Mouse (Mus musculus) megakaryocyte, adult 5-6 weeks (primary cell): Measurements from ENCODE around the gene Zbtb16. TPM values are rescaled to one million over a fixed set of nuclear protein-coding genes. Genes with fewer than 3 reads are reported as not detected.

Experiments used
- ATAC-seq: 2 replicates; pipeline ENCODE4 v1.8.0; 2016; ENCODE audit warnings: mild to moderate bottlenecking, inconsistent platforms; ENCODE audit not compliant: poor library complexity, severe bottlenecking
- total RNA-seq, 2 experiments: library from RNA; stranded (forward) in 1 of 2; stranded (reverse) in 1 of 2; fragments of 153-499, 151-499 nt in 1 of 2; fragments of 221-1000, 200-1000 nt in 1 of 2; gene quantifications; 2 replicates each; pipeline versions ENCODE4 v1.2.3 to v1.2.4; 2015 to 2017

The Zbtb16 gene
- total RNA-seq, 2 experiments from 2014 or later, result 1.9 to 2.2 TPM

GRCm38 (mm10) chr9:48773130-48773529, 62.9 kb downstream of the Zbtb16 start:
- ATAC-seq, result no peak

GRCm38 (mm10) chr9:48771504-48771903, 64.5 kb downstream of the Zbtb16 start:
- ATAC-seq, result peak; percentile 31; the same call in 1 of the 2 replicates

GRCm38 (mm10) chr9:48768965-48769364, 67.1 kb downstream of the Zbtb16 start:
- ATAC-seq, result no peak

- ATAC-seq, result no peak
Observed at GRCm38 (mm10) chr9:48767666-48768432, 68.2 kb downstream of the Zbtb16 start.

- ATAC-seq, result no peak
Observed at GRCm38 (mm10) chr9:48765927-48766326, 70.1 kb downstream of the Zbtb16 start.

DNA sequence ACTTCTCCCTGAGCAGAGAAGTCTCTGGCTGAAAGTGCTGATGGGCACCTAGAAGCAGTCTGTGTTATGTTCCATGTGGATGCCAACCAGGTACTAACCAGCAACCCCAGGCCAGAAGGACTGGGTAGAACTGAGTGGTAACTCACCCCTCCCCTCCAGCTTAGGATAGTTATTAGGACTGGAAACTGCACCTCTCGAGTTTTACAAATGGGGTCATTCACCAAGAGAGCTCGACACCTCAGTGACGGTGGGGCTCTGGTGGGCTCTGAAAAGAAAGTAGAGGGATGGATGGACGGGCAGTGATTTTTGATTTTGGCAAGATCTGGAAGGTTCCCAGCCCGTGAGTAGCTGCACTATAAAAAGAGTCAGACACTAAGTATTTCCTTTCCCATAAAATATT, 71.7 kb downstream of the Zbtb16 start:
- ATAC-seq, result no peak

DNA sequence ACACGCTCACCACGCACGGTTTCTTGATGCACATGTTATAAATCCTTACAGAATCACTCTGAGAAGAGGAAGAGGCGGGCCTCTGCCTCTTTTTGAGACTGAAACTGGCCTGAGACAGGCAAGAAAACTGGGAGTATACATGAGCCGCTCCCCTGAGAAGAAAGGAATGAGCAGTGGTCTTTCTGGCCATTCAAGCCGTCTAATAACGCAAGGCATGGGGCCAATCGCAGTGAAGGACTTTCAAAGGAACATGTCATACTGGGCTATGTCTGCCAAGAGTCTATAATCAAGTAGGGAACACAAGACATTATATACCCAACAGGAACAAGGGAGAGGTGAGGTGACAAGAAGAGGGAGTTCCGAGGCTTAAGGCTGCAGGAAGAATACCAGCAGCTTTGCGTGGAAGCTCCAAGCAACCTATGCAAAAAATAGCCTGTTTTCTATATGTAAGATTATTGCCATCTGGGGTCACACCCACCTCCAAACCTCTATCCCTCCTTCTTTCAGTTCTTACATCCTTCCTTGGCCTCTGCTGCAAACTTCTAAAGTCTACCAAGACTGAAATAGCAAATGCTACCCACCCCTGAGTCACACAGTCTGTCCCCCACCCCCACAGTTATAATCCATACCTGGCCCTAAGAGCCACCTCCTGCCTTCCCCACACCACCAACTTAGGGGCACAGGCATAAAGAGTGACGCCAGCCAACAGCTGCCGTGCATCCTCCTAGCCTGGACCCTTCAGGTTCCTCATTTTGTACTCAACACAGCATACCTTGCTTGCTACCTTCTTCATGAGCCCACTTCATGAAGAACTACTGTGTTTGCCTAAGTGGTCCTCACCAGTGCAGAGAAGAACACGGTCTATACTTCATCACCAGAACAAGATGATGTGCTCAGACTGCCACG, 74.0 kb downstream of the Zbtb16 start:
- ATAC-seq, result no peak

- ATAC-seq, result no peak
Observed at GRCm38 (mm10) chr9:48761175-48761556, 74.9 kb downstream of the Zbtb16 start.

- ATAC-seq, result peak; percentile 58
Observed at GRCm38 (mm10) chr9:48760449-48761174, 75.4 kb downstream of the Zbtb16 start.

GRCm38 (mm10) chr9:48759098-48759497, 76.9 kb downstream of the Zbtb16 start:
- ATAC-seq, result peak; percentile 57

- no peak for ATAC-seq
Observed at GRCm38 (mm10) chr9:48757650-48758580, 78.1 kb downstream of the Zbtb16 start.

DNA sequence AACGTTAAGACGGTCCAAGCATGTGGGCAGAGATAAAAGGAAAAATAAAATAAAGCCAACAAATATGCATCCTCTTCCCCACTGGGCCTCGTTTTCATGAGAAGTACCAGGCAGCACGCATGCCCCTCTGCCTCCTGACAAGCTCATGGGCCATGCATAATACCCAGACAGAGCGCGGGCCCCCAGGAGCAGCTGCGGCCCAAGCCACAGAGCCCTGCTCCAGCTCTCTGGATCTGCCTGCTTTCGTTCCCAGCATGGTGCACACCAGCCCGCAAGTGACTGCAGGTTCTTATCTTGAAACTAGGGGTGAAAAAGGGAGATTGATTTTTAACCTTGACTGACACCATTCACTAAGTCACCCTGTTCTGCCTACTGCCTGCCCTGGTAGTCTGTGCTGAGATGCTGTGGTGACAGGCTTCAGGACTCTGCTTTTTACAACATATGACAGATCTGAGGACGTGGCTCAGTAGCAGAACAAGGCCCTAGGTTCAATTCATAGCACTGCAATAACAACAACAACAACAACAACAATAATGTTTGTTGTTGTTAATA, 79.7 kb downstream of the Zbtb16 start:
- ATAC-seq, result no peak

GRCm38 (mm10) chr9:48755438-48756070, 80.5 kb downstream of the Zbtb16 start:
- ATAC-seq, result 0 out of 2 replicates have a peak, but pooled peaks have one; percentile 24

DNA sequence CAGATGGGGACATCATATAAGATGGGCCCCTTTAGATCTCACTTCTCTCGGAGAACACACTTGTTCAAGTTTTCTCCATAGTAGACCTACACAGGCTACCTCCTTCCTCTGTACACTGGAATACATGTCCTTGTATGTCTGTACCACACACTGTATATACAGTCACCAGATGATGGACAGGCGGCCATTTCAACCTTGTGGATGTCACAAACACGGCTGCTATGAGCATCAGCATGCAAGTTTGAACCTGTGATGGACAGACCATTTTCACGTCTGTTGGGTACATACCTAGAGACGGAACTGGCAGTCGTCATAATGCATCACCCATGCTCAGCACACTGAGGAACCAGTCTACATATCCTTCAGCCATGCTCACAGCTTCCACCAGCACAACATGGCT, 81.6 kb downstream of the Zbtb16 start:
- ATAC-seq, result no peak

- ATAC-seq, result no peak
Observed at GRCm38 (mm10) chr9:48753881-48754280, 82.1 kb downstream of the Zbtb16 start.

DNA sequence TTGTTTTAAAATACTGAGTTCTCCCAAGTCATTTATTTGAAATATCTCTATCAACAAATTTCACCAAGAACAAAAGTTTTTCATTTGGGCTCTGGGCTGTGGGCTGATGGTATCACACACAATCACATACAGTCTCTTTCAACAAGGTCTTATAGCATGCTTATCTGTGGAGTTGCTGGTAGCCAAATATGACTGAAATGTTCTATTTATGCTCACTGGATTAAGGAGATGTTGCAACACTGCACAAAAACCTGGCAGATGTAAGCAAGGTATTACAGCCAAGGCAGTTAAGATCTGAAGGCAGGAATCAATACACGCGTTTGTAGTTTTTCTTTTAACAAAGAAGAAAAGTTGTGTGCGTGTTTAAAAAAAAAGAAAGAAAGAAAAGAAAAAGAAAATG, 84.1 kb downstream of the Zbtb16 start:
- ATAC-seq, result no peak

DNA sequence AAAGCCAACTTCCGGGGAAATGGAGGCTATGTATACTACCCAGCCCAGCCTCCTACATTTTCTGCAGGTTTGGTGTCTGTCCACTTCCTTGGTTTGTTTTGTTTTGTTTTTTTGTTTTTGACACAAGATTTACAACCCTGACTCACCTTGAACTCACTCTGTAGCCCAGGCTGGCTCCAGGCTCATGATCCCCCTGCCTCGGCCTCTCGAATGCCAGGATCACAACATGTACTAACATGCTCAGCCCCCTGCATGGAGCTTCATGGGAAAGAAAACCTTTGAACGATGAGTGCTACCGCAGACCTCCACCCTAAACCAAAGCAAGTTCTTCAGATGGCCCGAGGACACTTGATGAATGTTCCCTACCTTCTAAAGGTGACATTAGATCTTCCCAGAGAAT, 86.4 kb downstream of the Zbtb16 start:
- ATAC-seq, result no peak

DNA sequence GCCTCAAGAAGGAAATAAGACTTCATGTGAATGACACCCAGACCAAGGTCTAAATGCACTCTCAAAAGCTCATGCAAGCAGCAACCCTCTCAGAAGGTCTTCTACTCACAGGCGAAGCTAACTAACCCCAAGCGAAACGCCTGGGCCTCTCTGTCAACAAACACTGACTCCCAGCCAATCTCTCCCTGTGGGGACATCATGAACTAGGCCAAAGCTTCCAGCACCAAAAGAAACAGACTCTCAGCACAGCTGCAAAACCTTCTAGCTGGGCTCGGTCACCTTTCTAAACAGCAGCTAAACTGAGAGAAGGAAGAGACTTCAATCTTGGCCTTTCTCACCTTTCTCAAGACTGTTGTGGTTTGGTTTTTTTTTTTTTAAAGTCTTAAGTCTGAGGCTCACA, 86.9 kb downstream of the Zbtb16 start:
- no peak for ATAC-seq

- ATAC-seq, result no peak
Observed at GRCm38 (mm10) chr9:48748761-48749160, 87.3 kb downstream of the Zbtb16 start.
